Mouse (Mus musculus) cortical plate, adult 2 months (tissue): Measurements from ENCODE around the gene Kcnc4.

Source experiments
- CTCF ChIP-seq: fragments of 200-500 bp; IDR thresholded peaks from 2 replicates; pipeline ENCODE4 v1.5.1; 2011; ENCODE audit warnings: mild to moderate bottlenecking, control low read depth, low read length; ENCODE audit not compliant: insufficient read depth; ENCODE audit errors: extremely low read depth
- POLR2A ChIP-seq: fragments of 200-500 bp; IDR thresholded peaks from 2 replicates; pipeline ENCODE4 v1.6.1; 2011; ENCODE audit warnings: mild to moderate bottlenecking, low read length, control low read depth; ENCODE audit not compliant: insufficient read depth; ENCODE audit errors: extremely low read depth

DNA sequence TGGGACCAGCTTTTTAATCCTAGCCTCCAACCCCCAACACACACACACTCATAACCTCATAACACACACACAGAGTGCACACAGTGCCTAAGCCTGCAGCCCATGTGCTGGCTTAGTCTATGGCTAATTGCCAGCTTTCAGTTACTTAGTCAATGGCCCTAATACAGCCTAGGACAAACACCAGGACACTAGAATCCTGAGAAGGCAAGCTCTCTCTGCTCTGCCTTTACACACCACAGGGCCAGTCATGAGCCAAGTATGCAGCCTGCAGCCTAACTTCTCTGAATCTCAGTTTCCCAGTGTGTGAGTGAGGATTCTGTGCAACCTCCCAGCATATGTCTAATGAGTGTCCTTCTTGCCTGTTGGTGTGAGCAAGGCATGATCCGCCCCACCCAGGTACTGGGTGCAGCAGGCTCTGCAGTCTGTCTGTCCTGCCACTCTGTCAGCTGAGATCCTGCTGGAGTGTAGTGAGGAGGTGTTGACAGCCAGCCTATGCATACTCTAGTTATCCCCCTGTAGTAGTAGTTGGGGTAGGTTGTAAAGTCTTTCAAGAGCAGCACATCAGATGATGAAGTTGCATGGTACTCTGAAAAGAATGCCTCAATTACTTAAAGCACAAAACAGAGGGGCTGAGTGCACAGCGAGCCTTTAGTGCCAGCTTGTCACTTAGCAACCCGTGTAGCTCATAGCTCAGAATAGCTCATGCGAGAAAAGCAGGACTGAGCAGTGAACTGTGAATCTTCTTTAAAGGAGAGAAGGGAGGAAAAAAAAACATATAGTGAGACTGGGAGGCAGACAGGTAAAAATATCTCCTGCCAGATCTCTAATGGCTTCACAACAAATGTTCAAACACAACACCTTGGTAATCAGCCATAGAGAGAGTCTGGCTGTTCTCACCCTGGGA lies 46.4 kb upstream of the Kcnc4 start:
- no peak for TF ChIP-seq POLR2A
- TF ChIP-seq CTCF = no peak
